Mouse (Mus musculus): Measurements from ENCODE around the gene Sema3b.

Sema3b gene

DNA sequence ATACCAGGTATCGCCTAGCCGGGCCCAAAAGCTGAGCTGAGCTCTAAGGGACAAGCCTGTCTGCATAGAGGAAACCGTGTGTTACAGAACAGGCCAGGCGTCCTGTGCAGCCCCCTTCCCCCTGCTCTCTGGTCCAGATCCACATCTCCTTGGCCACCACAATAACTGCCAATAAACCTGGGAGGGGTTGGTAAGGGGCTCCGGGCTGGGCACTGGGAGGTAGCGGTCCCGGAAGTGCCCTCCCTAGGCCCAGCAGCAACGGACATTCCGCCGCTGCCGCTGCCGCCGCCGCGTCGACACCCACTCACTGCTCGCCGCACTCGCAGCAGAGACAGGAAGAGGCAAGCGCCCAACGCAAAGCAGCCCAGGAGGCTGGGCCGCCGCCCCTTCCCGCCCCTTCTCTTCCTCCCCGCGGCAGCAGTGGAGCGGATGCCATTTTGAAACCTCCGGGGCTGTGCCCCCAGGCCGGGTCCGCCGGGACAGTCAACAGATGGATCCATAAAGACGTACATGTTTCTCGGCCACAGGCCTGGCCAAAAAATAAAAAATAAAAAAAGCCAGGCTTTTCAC lies 24.1 kb upstream of the Sema3b start:
- peak; percentile 86 to 92 for DNase-seq (ENCODE audit: low spot score in 2 of 2)

DNA sequence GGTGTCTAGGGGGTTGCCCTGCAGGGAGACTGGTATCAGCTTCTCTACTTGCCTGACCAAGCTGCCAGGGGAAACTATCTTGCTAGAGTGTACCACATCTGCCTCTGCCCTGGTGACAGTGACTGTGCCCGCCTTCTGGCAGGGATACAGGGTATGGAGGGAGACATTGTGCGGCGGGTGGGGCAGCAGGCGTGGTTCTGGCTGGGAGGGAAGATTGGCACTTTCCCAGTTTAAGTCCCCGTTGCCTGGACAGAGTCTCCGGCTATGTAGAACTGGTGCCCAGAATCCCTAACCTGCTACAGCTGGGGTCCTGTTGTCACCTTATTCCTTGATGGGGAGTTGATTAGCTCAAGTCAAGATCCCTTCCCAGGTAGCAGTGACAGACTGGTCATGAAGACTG lies 23.4 kb upstream of the Sema3b start:
- peak; percentile 84 to 88 for DNase-seq (ENCODE audit: low spot score in 2 of 2)

DNA sequence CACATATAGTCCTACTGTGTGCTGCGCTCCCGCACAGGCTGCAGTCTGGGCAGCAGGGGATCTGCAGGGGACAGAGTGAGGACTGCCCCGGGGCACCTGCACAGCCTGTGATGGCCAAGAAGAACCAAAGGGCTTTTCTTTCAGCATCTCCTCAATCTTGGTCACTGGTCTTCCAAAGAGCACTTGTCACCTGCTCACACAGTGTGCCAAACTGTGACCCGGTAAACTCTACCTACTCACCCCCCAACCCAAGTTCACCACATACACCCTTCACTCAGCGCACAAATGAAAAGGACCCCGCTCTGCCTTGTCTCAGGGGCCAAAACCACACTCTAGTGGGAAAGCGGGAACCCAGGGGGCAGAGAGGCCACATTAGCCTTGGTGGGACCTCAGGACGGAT lies 22.8 kb upstream of the Sema3b start:
- DNase-seq (ENCODE audit: low spot score in 2 of 2) = no peak

DNA sequence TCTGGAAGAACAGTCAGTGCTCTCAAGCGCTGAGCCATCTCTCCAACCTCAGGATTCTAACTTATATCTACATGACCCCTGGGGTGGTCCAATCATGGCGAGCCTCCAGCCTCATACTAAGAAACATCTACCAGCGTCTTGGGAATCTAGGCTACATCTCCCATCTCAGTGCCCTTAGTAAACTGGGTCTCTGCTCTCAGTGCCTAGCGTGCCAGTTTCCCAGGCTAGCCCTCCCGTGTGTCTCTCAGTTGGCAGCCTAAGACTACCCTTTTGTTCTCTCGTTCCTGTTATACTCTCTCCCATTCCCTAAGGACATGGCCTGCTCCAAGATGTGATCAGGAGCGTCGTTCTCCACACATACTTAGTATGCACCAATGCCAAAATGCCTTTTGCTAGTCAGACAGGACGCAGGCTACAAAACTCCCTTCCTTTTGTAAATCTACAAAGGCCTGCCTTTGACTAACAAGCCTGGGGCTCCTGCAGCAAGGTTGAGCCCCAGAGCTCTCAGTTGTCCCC lies 22.3 kb upstream of the Sema3b start:
- no peak for DNase-seq (ENCODE audit: low spot score in 2 of 2)

DNA sequence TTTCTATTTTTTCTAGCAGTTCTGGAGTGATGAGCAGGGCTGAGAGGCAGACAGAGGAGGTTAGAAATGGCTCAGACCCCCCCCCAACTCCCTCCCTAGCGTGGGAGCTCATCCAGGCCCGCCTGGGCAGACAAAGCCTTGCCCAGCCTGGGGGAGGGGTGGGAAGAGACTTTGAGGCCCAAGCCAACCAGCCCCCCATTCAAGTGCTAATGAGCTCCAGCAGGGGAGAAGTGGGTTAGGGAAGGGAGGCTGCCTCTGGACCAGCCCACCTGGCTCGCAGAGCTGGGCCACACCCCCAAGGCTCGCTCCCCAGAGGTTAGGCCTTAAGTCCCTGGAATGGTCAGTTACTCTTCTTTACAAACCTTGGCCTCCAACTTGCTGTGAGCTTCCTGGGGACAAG lies 21.5 kb upstream of the Sema3b start:
- no peak for DNase-seq (ENCODE audit: low spot score in 2 of 2)

DNA sequence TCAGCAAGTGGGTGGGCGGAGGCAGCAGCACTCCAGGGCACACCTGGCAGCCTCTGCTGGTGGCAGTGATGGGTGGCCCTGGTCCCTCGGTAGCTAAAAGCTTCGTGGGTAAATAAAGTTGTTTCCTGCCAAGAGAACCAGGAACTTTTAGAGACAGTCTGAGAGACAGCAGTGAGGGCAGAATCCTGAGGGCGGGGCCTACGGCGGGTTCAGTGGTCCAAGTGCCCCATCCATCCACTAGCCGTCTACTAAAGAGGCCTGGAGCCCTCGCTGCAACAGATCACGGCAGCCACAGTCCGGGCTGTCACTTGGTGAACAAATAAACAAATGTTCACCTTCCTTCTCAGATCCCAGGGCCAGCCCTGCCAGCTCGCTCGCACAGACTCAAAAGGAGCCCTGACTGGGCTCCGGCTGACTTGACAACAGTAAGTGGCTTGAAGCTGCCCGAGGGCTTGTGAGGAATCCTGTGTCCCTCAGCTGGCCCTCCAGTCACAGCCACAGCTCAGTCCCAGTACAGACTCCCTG lies 20.9 kb upstream of the Sema3b start:
- no peak for DNase-seq (ENCODE audit: low spot score in 2 of 2)

DNA sequence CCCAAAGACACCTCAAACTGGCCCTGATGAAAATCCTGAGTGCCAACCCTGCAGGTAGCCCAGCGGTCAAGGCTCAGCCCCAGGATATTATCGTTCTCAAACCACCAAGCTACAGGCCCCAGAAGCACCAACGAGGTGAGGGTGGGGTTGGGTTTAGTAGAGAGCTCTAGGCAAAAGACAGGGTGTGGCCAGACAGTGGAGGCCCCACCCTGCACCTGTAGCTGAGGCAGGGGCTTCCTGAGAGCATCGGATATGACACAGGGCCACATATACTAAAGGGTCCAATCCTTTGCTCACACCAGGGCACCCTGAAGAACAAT lies 20.3 kb upstream of the Sema3b start:
- DNase-seq (ENCODE audit: low spot score in 2 of 2) = peak in 1 of 2 experiments; percentile 45

DNA sequence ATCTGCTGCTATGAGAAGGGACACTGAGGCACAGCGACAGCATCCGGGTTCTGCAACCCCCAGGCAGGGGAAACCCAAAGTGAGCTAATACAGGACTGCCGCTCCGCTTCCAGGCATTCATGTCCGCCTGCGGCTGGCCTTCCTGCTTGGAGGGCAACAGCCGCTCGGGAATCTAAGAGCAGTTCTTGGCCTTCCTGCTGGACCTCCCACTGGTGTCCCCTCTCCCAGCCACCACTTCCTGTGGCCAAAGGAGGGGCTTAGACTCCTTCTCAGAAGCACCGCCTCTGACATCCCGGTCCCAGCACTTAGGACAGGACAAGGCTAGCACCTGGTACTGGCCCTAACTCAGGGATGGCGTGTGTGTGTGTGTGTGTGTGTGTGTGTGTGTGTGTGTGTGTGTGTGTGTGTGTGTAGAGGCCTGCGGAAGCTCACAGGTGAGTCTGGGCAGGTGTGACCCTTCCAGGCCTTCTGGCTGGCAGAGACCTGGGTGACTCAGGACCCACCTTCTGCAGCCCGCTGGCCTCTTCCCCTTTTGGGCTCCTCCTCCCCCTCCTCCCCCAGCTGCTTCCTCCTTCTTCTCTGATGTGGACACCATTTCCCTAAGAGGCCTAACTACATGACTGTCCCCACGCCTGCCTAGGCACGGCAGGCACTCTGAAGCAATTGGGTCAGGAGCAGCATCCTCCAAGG lies 19.8 kb upstream of the Sema3b start:
- peak; percentile 68 to 79 for DNase-seq (ENCODE audit: low spot score in 2 of 2)

DNA sequence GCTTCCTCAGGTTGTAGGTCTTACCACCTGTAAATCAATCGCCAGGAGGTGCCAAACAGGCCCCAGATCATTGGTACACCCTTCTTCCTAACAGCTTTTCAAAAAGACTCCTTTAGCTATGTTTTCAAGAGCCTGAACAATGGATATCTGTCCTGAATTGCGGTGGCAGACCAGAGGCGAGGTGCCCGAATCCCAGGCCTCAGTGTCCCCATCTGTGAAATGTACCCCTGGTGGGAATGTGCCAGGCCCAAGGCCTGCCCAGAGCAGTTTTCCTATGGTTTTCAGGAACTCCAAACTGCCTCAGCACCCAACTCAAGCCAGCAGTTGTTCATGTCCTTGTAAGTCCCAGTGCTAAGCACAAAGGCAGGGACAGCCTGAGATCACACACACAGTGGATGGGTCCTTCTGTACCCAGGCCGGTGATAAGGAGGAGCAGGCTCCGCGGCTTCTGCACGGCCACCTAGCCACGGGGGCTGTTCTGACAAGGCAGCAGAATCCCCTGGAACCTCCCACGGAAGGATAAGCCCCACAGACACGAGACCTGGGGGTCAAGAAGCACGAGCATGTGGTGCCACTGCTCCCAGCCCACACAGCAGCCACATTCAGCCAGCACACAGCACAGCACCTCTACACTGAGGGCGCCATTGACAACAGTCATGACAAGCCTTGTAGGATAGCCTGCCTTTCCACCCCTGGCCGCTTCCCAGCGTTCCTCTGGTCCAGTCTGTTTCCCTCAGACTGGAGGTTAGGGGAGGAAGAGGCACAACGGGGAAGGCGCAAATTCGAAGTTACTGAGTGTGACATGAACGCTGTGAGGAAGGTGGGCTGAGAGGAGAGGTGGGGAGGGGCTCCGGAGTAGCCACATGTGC lies 18.6 kb upstream of the Sema3b start:
- DNase-seq (ENCODE audit: low spot score in 2 of 2) = no peak

DNA sequence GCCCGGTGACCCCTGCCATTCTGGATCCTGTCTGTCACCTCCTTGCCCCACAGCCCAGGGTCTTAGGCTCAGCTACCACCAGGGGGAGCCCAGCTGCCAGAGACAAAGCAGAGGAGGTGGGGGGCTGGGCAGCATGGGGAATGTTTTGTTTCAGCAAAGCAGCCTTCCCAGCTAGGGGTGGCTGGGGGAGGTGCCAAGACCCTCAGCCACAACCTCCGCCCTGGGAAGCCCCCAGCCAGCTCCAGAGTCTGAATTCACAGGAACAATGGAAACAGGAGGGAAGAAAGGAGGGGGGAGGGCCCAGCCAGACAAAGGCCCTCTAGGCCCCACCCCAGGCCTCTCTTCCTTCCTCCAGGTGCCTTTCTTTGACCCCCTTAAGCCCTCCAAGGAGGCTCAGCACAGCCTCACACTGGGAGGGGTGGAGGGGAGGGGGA lies 17.8 kb upstream of the Sema3b start:
- peak; percentile 82 to 92 for DNase-seq (ENCODE audit: low spot score in 2 of 2)

DNA sequence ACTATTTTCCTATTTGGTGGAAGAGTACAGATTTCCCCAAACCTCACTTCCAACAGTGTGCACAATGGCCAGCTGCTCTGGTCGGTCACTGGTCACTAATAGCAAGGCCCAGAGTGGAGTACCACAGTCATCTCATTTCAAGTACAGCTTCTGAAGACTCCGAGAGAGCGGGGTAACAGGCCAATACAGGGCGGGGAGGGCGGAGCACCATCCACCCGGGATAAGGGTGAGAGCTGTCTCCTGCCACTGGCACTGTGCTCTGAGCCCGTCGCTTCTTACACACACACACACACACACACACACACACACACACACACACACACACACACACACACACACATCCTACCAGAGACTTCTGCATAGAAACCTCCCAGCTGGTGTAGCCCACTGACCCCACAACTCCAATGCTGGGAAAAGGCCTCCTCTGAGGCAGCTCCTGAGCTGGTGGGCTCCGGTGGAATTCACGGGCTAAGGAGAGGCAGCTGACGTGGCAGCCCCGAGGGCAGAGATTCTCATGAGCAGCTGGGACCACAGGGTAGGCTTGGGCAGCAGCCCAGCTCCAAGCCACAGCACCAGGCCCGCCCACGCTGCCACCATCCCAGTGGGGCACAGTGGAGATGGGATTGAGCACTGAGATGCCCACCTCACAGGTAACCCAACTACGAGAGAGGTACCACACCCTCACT lies 17.3 kb upstream of the Sema3b start:
- DNase-seq (ENCODE audit: low spot score in 2 of 2) = no peak

DNA sequence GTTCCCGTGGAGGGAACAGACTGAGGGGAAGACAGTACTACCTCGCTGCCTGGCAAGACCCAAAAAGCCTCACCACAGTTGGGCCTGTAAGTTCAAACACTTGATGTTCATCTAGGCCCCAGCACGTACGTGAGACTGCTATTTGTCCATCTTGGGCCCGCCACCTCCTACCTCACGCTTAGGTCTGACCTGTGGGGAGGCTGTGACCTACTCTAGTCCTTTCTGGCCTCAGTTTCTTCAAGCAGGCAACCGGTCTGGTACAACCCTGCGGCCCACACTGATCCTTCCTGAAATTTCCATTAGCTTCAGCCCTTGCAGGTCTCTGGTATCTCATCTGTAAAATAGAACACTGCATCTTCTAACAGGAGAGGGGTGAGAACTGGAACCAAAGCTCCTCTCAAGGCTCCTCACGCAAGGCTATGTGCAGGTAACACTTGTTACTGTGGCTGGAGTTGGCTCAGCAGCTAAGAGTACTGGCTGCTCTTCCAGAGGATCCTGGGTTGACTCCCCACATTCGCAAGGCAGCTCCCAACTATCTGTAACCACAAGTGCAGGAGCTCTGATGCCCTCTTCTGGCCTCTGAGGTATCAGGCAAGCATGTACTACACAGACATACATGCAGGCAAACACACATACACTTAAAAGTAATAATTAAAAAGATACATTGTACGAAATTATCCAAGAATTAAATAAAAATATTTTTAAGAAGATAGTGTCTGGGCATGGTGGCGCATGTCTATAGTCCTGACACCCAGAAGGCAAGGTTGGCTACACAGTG lies 16.5 kb upstream of the Sema3b start:
- DNase-seq (ENCODE audit: low spot score in 2 of 2) = no peak

DNA sequence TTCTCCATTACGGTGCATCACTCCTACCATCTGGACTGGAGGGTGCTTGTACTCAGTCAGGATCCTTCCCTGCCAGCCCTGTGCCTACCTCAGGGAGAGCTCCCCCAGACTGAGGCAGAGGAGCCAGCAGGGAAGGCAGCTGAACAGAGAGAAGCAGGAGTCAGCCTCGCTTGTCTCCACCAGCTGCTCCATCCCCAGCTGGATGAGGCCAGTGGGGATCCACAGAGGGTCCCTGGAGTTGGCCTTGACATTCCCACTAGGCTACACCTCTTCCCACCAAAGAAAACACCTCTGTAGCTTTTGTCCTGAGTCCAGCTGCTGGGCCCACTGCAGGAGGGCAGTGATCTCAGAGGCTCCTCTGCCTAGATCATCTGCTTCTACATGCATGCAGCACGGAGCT lies 15.9 kb upstream of the Sema3b start:
- no peak for DNase-seq (ENCODE audit: low spot score in 2 of 2)

DNA sequence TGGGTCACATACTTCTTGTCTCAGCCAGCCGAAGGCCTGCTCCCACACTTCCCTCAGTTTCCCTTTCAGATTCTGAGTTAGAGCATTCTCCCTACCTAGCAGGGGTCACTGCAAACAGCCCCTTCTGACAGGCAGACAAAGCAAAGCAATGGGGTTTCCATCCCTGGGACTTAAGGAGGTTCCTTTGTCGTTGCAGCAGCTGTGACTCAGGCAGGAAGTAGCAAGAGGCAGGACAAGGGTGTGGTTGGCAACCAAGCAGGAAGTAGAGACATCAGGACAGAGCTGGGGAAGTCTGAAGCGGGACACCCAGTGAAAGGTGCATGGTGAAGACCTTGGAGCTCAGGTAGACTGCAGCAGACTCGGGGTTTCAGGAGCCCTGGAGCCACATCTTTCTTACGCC lies 15.5 kb upstream of the Sema3b start:
- DNase-seq (ENCODE audit: low spot score in 2 of 2) = no peak

DNA sequence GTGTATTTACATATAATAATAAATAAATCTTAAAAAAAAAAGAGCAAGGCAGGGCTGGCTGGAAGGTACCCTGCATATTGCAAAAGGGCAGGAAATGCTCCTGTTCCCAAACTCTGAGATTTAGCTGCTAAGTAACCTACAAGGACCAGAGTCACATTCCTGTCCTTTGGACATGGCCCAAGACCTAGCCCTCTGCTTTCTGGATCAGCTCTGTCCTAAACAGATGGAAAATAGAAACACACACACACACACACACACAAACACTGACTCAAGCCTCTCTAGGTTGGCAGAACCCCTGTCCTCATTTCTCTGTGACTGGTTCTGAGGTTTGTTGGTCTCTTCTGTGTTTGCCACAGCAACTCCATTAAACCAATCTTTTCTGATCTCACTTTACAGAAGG lies 11.9 kb upstream of the Sema3b start:
- no peak for DNase-seq (ENCODE audit: low spot score in 2 of 2)

DNA sequence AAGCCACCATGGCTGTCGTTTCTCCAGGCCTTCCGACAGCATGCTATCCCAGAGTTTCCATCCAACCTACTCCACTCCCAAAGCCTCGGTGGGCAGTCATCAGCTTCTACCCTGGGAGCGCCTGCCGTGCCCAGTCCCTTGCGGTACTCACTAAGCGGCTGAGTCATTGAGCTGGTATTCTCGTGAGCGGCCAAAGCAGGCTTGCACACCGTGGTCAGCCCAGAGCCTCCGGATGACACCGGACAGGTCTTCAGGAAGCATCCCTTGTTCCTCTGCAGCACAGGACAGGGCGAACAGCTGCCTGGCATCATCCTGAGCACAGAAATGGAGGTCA lies 10.5 kb upstream of the Sema3b start:
- DNase-seq (ENCODE audit: low spot score in 2 of 2) = no peak

DNA sequence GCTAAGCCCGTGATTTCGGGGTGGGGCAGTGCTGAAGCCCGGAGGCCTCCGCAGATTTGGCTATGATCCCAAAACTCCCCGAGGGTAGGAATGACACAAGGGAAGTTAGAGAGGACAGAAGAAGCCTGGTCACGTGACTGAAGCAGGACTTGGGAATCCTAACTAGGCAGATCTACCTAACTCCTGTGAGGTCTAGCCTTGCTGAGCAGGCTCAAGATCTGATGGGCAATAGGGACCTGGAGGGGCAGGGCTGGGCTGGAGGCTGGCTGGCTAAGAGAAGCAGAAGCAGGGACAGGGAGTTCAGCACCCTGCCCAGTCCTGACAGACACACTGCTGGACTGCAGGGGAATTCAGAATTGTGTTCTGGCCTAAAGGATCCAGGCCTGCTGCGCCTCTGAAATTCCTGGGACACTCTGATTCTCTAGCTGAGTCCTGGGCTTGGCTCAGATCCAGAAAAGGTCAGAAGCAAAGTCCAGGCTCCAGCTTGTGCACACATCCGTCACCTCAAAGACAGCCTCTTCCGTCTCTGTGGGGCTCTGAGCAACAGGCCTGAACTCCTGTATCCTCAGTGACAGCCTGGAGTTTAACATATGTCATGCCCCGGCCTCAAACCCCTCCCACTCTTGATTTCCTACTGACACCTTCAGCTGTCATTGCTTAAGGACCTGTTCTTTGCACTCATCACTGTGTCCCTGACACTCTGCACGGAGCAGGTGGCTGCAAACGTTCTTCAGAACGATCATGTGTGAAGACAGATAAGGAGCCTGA lies 9.9 kb upstream of the Sema3b start:
- DNase-seq (ENCODE audit: low spot score in 2 of 2) = no peak

DNA sequence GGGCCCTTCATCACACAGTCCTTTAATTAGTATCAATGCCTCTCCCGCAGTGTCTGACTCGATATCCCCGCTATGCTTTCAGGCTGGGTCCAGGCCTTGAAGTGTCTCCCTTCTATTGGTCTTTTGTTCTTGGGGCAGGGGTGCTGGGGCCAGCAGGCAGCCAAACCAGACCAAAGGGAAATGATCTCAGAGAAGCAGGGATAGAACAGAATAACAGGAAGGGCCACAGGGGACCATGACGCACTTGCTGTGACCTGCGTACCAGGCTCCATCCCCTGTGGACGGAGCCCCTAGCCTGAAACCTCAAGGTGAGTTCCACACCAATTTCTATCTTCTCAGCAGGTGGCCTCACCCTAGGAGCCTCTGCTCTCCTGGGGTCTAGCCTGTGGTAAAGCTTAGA lies 9.1 kb upstream of the Sema3b start:
- no peak for DNase-seq (ENCODE audit: low spot score in 2 of 2)

DNA sequence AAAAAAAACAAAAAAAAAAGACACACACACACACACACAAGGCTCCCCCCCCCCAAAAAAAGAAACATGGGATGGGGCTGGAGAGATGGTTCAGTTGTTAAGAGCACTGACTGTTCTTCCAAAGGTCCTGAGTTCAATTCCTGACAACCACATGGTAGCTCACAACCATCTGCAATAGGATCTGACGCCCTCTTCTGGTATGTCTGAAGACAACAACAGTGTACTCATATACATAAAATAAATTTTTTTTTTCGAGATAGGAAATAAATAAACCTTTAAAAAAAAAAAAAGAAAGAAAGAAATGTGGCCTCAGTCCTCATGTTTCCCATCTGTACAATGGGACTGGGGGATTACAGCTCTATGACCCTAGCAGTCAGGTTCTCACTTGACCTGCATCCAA lies 8.4 kb upstream of the Sema3b start:
- DNase-seq (ENCODE audit: low spot score in 2 of 2) = no peak

DNA sequence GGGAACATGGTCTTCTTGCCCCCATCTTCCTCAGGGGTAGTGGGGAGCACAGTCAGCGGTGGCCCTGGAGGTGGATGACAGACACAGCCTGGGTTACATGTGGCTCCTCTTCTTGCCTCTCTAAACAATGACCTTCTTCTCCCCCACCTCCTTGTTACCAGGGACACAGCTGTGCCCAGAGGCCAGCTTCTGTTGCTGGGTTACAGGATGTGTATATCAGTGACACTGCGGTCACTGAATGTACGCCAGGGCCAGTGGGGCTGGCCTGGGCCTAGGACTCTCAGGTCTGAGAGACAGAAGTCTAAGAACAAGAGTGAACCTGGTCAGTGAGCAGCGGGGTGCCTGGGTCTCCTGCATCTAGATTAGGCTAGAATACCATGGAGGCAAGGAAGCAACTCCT lies 6.0 kb upstream of the Sema3b start:
- no peak for DNase-seq (ENCODE audit: low spot score in 2 of 2)

Measured in spleen, postnatal 4 days (tissue).